Mouse (Mus musculus) erythroblast, embryonic 14.5 days (primary cell): Measurements from ENCODE around the gene Nwd2.

Experiments
- GATA1 ChIP-seq: IDR thresholded peaks from 2 replicates; pipeline ENCODE4 v1.6.1; 2012; ENCODE audit warnings: low read length, inconsistent platforms, mixed read lengths
- TAL1 ChIP-seq: IDR thresholded peaks from 3 replicates; pipeline ENCODE4 v1.6.1; 2012; ENCODE audit warnings: low read length, inconsistent platforms, mixed read lengths

DNA sequence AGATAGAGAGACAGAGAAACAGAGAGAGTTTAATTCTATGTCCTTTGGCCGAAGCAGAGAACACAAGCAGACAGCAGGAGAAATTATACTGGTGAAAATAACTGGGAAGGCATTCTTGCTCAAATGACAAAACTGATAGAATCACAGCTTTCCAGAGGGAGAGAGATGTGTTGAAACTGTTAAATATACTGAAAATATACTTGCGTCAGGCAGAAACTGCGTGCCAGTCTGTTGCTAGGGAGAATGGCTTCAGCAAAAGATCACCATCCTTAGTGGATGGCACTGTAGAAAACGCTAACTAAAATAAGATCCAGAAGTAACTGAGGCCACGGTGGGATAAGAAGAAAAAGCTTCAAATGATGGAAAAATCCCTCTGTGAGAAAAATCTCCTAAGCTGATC is 18.0 kb downstream of the Nwd2 start:
- no peak for TF ChIP-seq GATA1
- no peak for TF ChIP-seq TAL1
